Mouse (Mus musculus) cerebellum, adult 9-11 months (tissue): ENCODE measurements at regions not wholly inside any gene's neighbourhood (a gene's known extent, or its start where the extent isn't known, plus 50 kb on each side); places are given as distances from the start of the nearest gene placed in this dataset.

Experiments used
- DNase-seq: peaks from one replicate; pipeline ENCODE4 v3.0.0; 2022

DNA sequence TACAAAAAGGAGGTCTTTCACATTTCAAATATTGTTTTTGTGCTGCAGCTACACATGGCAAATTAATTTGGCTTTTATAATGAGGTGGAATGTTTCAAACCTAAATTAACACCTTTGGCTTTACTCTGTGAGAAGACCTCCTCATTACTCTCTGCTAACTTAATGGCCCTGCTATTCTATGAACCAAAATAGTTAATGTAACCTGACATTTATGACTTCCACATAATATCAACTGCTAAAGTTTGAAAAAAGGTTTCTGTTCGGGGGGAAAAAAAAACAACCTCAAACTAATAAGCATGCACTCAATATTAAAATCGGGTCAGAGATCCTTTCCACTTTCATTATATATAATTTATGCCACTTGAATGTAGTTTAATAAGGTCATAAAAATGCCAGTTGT is 197.2 kb upstream of the Cep162 start:
- no peak for DNase-seq

GRCm38 (mm10) chr9:87443467-87444235 is 188.3 kb upstream of the Cep162 start:
- DNase-seq, result no peak

GRCm38 (mm10) chr9:87432072-87432471 is 176.7 kb upstream of the Cep162 start:
- DNase-seq, result no peak

GRCm38 (mm10) chr9:87431523-87431922 is 176.2 kb upstream of the Cep162 start:
- no peak for DNase-seq

DNA sequence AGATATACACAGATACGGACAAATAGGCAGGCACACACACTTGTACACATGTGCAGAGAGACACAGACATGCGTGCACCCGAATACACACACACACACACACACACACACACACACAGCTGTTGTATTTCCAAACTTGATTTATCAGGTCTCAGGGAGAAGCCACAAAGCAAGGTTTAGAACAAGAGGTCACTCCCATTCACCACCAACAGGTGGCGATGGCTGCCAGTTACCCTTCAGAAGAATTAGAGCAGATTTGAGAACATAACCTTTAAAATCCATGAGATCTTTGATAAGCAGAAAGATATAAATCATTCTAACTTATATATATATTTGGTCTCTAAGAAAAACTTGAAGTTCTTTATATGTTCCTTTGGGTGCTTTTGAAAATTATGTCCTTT is 169.9 kb upstream of the Cep162 start:
- no peak for DNase-seq

DNA sequence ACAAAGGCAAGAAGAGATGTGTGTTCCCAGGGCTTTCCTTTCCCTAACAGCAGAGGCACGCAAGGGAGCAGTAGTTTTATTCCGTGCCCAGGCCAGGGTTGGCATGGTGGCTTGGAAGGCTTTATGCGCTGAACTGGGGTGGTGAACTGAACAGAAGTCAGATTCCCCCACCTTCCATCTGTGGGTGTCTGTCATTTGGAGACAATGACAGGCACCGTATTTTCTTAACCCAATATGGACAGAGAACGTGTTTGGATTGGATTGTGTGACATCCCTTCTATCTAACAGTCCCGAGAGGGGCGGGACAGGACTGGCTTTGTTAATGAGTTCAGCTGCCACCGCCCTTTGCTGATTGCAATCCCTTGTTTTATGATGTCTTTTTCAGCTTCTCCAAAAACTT is 165.8 kb upstream of the Cep162 start:
- no peak for DNase-seq

- peak; percentile 4 for DNase-seq
Observed at GRCm38 (mm10) chr9:87419376-87419775, 164.0 kb upstream of the Cep162 start.

DNA sequence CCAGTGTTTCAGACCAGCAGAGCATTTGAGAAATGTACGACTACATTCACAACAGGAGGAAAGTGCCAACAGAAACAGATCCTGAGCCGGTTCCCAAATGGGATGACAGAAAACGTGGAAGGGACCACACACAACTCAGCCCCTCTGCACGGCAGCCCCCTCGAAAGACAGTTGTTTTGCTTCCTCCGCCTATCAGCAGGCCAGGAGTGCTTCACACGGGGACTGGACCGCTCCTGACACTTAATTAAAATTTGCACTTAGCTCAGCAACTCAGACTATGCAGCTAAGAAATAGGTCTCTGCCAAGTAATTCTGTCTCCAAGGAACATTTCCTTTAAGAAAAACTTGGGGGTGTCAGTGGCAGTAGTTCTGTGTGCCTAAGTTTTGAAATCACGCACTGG is 157.6 kb upstream of the Cep162 start:
- DNase-seq, result no peak

DNA sequence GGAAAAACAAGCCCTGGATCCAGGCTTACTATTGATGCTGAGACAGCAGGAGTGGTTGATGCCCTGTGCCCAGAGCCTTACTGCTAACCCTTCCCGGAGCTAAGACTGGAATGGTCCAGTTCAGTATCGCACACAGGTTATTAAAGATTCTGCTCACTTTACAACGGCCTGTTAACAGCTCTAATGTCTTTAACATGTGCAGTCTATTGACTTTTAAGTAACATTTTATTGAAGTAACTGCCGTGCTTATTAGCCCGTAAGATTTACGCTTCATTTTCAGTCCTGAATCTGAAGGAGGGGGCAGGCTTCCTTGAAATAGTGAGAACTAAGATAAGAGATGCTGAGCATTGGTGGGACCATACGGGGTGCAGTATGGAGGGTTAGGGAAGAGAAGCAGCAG is 155.7 kb upstream of the Cep162 start:
- no peak for DNase-seq

- no peak for DNase-seq
Observed at GRCm38 (mm10) chr9:87409736-87410135, 154.4 kb upstream of the Cep162 start.

- DNase-seq, result no peak
Observed at GRCm38 (mm10) chr9:87408805-87409204, 153.5 kb upstream of the Cep162 start.

DNA sequence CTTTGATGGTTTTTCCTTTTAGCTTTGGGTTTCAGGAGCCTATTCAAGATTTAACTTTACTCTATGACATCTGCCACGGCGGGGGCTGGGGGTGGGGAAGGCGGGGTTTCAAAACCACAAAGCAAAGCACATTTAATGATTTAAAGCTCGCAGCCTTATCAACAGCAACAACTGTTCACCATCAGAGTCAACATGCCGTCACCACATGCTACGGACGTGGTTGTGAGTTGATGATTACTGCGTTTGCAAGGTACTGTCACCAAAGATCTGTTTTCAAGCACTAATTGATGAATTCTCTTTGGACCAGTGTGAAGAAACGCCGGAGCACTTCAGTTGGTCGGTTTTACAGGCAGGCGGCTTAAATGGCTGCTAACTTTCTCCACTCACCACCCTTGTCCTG is 151.1 kb upstream of the Cep162 start:
- DNase-seq, result no peak

DNA sequence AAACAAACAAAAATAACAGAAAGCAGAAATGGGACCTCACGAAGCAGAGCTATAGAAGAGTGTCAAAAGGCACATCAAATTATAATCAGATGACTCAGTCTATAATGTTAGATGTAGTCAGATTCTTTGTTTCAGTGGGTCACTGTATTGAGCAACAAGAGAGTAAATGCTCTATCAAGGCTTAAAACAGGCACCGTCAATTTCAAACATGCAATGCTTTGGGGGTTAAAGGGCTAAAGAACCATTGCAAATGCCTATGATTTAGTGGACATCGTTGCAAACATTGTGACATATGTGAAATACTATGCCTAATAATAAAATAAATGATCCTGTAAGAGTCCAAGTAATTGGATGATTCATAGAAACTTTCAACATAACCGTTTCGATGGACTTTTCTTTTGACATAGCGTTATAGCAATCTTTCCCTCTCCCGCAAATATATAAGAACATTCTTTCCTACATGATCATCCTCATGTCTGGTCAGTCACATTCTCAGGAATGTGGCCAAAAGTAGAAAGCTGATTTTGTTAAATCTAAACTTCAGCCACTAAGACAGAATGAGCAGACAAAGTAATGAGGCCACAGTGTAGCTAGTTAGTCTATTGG is 149.9 kb upstream of the Cep162 start:
- DNase-seq, result no peak

DNA sequence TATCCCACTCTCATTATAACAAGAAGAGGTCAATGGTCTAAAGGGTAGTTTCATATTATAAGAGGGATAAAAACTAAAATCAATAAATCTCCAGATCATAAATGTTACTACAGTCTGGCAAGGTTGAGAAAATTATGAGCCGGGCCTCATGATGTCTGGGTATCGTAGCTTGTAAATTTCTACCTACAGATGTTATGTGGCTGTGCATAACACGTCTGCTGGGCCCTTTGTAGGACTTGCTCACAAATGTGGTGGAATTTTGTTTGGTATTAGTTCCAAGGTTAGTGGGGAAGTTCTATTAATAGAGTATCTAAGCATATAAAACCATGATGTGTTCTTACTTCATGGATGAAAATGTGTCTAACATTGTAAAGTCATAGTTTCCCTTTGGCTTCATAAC is 146.7 kb upstream of the Cep162 start:
- no peak for DNase-seq

DNA sequence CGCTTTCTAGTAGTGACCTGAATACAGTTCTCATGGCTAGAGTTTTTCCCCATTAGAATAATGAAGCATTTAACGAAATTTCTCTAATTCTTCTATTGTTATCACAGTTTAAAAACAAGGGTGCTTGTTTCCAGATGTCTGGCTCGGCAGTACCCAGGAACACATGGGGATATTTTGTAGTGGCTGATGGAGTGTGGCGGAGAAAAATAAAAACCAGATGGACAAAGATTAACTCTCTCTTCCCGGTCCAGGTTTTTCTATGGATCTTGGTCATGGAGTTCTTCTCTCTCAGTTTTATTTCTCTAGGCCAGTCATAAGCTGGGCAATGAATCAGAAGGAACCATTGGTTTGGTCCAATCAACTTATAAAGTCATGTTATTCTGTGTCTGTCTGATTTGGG is 132.2 kb upstream of the Cep162 start:
- no peak for DNase-seq

DNA sequence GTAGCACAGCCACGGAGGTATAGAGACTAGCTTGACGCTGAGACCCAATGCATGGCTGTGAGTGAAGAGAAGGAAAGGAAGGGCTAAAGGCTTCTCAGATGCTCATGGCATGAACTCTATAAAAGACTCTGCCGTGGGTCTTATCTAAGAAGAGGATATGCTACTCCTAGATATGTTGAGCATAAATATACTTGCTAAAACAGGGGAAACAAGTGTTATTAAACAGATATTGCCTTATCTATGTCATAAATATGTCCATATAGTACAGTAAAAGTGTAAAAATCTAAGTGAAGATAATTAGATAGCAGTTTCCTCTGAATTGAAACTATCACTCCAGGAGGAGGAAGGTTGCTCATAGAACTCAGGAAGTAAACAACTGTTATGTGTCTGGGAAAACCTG is 128.2 kb upstream of the Cep162 start:
- DNase-seq, result no peak

- no peak for DNase-seq
Observed at GRCm38 (mm10) chr9:87377921-87378320, 122.6 kb upstream of the Cep162 start.

DNA sequence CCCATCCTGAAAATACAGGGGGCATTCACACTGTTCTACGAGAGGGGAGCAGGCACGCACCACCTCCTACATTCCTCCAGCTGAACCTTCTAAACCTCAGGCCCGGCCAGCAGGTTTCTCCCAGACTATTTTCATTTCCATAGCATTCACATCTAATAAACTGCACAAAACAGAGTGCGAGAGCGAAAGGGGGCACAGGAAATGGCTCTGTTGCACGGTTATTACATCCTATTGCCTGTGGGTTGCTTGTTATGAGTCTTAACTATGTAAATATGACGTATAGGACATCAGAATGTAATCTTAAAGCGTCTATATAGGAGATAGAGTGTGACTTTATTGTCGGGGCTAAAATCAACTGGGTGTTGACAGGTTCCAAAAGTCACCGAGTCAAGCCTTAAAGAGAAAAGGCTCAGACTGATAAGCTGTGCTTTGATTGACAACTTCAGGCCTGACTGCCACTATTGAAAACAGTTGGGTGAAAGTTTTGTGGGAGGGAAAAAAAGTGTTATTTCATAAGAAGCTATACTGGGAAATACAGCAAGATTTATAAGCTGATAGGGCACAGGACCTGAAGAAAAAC is 121.5 kb upstream of the Cep162 start:
- DNase-seq, result no peak

DNA sequence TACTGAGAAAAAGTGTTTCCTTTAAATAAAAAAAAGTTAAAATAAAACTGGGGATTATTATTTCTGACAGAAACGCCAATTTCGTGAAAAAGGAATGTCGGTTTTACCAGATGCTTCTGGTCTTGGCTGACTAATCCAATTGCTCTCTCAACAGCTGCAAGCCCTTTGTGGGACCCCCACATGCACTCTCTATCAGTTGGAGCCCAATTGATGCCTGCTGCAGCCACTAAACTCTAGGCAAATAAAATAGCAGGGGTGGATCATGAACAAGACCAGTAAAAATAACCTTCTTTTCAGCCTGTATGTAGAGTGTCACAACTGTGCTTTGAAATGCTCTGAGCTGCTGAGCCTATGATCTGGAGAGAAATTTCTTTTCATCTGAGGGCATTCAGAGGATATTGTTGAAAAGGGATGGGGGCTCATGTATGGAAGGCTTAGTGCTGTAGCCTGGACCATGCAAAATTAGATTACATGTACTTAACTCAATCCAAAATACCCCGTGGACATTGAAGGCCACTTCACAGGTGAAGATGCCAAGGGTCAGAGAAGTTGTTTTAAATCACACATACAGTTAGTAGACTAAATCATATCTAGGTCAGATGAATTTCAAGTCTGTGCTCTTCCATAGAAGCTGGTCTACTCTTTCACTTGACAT is 117.0 kb upstream of the Cep162 start:
- no peak for DNase-seq

GRCm38 (mm10) chr9:87369059-87369458 is 113.7 kb upstream of the Cep162 start:
- no peak for DNase-seq

- no peak for DNase-seq
Observed at GRCm38 (mm10) chr9:87347008-87347407, 91.7 kb upstream of the Cep162 start.

GRCm38 (mm10) chr9:87346278-87346882 is 91.0 kb upstream of the Cep162 start:
- no peak for DNase-seq

- DNase-seq, result no peak
Observed at GRCm38 (mm10) chr9:87341438-87341837, 86.1 kb upstream of the Cep162 start.
